Mouse (Mus musculus): ENCODE measurements around the gene Mgll. TPM values are rescaled to one million over a fixed set of nuclear protein-coding genes. Genes with fewer than 3 reads are reported as not detected.
A peak's percentile ranks its signal among the peaks of the same experiment; 100 is the strongest.

The Mgll gene
- total RNA-seq, 2 experiments from 2014 or later = 185 to 189 TPM

DNA sequence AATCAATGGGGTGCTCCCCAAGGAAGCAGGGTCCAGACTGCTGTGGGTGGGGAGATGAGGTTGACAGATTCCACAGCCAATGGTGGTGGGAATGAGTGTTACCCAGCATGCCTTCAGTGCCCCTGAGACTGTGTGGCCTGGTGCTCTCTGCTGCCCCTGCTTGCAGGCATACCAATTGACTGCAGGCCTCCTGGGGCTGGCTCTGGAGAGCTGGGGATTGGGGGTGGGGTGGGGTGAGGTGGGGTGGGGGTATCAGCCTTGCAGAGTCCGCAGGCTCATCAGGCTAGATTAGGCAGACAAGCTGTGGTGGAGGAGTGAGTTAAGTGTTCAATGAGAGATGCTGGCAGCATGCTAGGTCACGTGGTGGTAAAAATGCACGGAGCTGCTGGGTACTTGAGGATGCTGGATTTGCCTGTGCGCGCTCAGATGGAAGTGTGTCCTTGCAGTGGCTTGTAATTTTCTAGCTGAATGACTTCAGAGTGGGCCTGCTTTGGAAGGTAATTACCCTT, 28.6 kb downstream of the Mgll start:
- intact Hi-C loops (cut with DNase I) = no loop called here

DNA sequence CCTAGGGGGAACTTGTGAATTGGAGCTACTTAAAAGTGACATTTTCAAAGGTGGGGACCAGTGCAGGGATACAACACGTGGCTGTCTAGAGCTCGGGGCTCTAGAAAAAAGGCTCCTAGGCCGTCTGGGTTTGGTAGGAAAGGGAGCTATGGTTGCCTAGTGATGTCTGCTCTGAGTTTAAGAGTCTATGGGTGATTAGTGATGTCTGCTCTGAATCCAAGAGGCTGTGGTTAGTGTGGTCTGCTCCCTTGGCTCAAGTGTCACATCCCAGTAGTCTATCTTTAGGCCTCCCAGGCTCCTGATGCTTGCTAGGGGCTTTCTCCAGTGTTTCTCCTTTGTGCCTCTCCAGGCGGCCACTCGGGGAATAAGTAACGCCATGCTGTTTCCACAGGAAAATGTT, 29.4 kb downstream of the Mgll start:
- TF ChIP-seq CTCF (IDR thresholded peaks at IDR 0.05) = no peak
- DNase-seq (ENCODE audit: extremely low spot score in 1 of 2, low spot score in 2 of 2) = no peak
- intact Hi-C loops (cut with DNase I) = no loop called here
- no peak overlapping the region for H3K4me3 ChIP-seq
- peak overlapping the region; percentile 47 for H3K27ac ChIP-seq

More for the DNA sequence above, 28.6 kb downstream of the Mgll start:
- Histone ChIP-seq H3K27ac (peak overlapping the region; percentile 47), H3K4me3 (no peak overlapping the region)
- DNase-seq (ENCODE audit: extremely low spot score in 1 of 2, low spot score in 2 of 2) = no peak
- TF ChIP-seq CTCF (IDR thresholded peaks at IDR 0.05) = peak; percentile 22

GRCm38 (mm10) chr6:88756992-88757391, 32.8 kb downstream of the Mgll start:
- TF ChIP-seq CTCF (IDR thresholded peaks at IDR 0.05) = no peak
- intact Hi-C loops (cut with DNase I) = no loop called here
- H3K4me3 ChIP-seq = no peak overlapping the region
- no peak for DNase-seq (ENCODE audit: extremely low spot score in 1 of 2, low spot score in 2 of 2)
- H3K27ac ChIP-seq = peak overlapping the region; percentile 47

GRCm38 (mm10) chr6:88758074-88758473, 33.9 kb downstream of the Mgll start:
- no peak for DNase-seq (ENCODE audit: extremely low spot score in 1 of 2, low spot score in 2 of 2)
- intact Hi-C loops (cut with DNase I) = no loop called here
- no peak; the same call in 1 of the 2 replicates for TF ChIP-seq CTCF (IDR thresholded peaks at IDR 0.05)
- H3K4me3 ChIP-seq = no peak overlapping the region
- peak overlapping the region; percentile 87; the same call in 1 of the 2 replicates for H3K27ac ChIP-seq

GRCm38 (mm10) chr6:88758568-88759522, 34.6 kb downstream of the Mgll start:
- TF ChIP-seq CTCF (IDR thresholded peaks at IDR 0.05) = no peak; the same call in 1 of the 2 replicates
- peak overlapping the region; percentile 87 for H3K27ac ChIP-seq
- DNase-seq (ENCODE audit: extremely low spot score in 1 of 2, low spot score in 2 of 2) = no peak
- intact Hi-C loops (cut with DNase I) = no loop called here
- no peak overlapping the region for H3K4me3 ChIP-seq

DNA sequence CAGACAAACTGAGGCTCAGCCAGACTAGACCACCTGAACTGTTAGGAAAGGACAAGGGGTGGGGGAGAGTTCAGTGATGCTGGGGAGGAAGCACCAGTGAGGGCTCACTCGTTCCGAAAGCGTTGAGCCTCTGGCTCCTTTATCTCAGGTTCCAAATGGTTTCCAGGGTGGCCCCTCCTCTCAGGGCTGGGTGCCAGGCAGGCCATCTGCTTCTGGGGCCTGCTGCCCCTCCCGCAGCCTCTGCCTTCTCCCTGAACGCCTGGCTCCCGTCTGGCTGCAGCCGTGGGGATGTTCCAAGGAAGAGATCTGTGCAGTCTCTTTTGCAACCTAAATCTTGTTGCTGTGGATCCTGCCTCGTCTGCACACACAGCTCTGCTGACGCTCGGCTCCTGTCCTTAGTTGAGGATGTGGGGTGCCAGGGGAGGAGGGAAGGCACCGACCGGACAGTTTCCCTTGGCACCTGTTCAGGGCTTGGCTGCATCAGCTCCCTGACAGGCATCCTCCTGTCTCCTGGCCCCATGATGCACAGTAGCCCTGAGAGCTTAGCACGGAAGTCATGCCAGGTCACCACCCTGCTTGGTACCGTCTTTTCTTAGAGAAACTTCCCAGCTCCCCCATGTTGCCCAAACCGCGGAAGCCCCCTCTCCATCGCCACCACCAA, 35.7 kb downstream of the Mgll start:
- intact Hi-C loops (cut with DNase I) = no loop called here
- TF ChIP-seq CTCF (IDR thresholded peaks at IDR 0.05) = no peak
- Histone ChIP-seq H3K27ac (peak overlapping the region; percentile 87), H3K4me3 (no peak overlapping the region)
- peak; percentile 70 to 80 for DNase-seq (ENCODE audit: extremely low spot score in 1 of 2, low spot score in 2 of 2)

- Histone ChIP-seq H3K27ac (peak overlapping the region; percentile 87), H3K4me3 (no peak overlapping the region)
- intact Hi-C loops (cut with DNase I) = no loop called here
- DNase-seq (ENCODE audit: extremely low spot score in 1 of 2, low spot score in 2 of 2) = no peak
- TF ChIP-seq CTCF (IDR thresholded peaks at IDR 0.05) = peak; percentile 35
Observed at GRCm38 (mm10) chr6:88760935-88761635, 36.9 kb downstream of the Mgll start.

GRCm38 (mm10) chr6:88761684-88762439, 37.6 kb downstream of the Mgll start:
- Histone ChIP-seq H3K4me3 (no peak overlapping the region), H3K27ac (peak overlapping the region; percentile 87)
- DNase-seq (ENCODE audit: extremely low spot score in 1 of 2, low spot score in 2 of 2) = no peak
- intact Hi-C loops (cut with DNase I) = no loop called here
- TF ChIP-seq CTCF (IDR thresholded peaks at IDR 0.05) = no peak

GRCm38 (mm10) chr6:88762440-88763196, 38.4 kb downstream of the Mgll start:
- no peak overlapping the region for H3K4me3 ChIP-seq
- TF ChIP-seq CTCF (IDR thresholded peaks at IDR 0.05) = no peak
- H3K27ac ChIP-seq = peak overlapping the region; percentile 55; the same call in 1 of the 2 replicates
- DNase-seq (ENCODE audit: extremely low spot score in 1 of 2, low spot score in 2 of 2) = no peak
- intact Hi-C loops (cut with DNase I) = no loop called here

GRCm38 (mm10) chr6:88763518-88764077, 39.4 kb downstream of the Mgll start:
- intact Hi-C loops (cut with DNase I) = no loop called here
- peak overlapping the region; percentile 55; the same call in 1 of the 2 replicates for H3K27ac ChIP-seq
- H3K4me3 ChIP-seq = no peak overlapping the region
- no peak for DNase-seq (ENCODE audit: extremely low spot score in 1 of 2, low spot score in 2 of 2)
- TF ChIP-seq CTCF (IDR thresholded peaks at IDR 0.05) = no peak

Data from left cerebral cortex, adult 2 months (tissue).